Mouse (Mus musculus) liver, adult 2 months (tissue): ENCODE results near the gene Hacd3. TPM values are rescaled to one million over a fixed set of nuclear protein-coding genes. Genes with fewer than 3 reads are reported as not detected.

Experiments
- DNase-seq: peaks from one replicate; pipeline ENCODE4 v3.0.0-alpha.2; 2011; ENCODE audit warnings: low read depth, low spot score; ENCODE audit errors: extremely low read depth
- H3K27ac ChIP-seq: fragments of 200-500 bp; replicated peaks from 2 replicates; pipeline ENCODE4 v1.5.1; 2012; ENCODE audit warnings: low read depth, mild to moderate bottlenecking, control low read depth, inconsistent platforms, low read length; ENCODE audit not compliant: insufficient read depth
- H3K27me3 ChIP-seq: fragments of 200-500 bp; 2 replicates; pipeline ENCODE4 v1.6.1; 2012; ENCODE audit warnings: mild to moderate bottlenecking, moderate library complexity, low read length, inconsistent platforms; ENCODE audit not compliant: control insufficient read depth, insufficient read depth
- H3K36me3 ChIP-seq: fragments of 200-500 bp; 2 replicates; pipeline ENCODE4 v1.6.1; 2012; ENCODE audit warnings: low read length, inconsistent platforms; ENCODE audit not compliant: control insufficient read depth, insufficient read depth
- H3K4me1 ChIP-seq: fragments of 200-500 bp; 2 replicates; pipeline ENCODE4 v1.6.1; 2011; ENCODE audit warnings: low read length; ENCODE audit not compliant: control insufficient read depth, insufficient read depth
- H3K4me3 ChIP-seq: fragments of 200-500 bp; 2 replicates; pipeline ENCODE4 v1.5.1; 2011; ENCODE audit warnings: low read depth, mild to moderate bottlenecking, control low read depth, low read length, moderate library complexity; ENCODE audit not compliant: insufficient read depth
- H3K79me2 ChIP-seq: fragments of 200-500 bp; 2 replicates; pipeline ENCODE4 v1.6.1; 2012; ENCODE audit warnings: inconsistent platforms, mild to moderate bottlenecking, low read length, moderate library complexity; ENCODE audit not compliant: control insufficient read depth, insufficient read depth
- H3K9ac ChIP-seq: fragments of 200-500 bp; 2 replicates; pipeline ENCODE4 v1.6.1; 2012; ENCODE audit warnings: low read depth, mild to moderate bottlenecking, control low read depth, inconsistent platforms, low read length
- CTCF ChIP-seq: fragments of 200-500 bp; IDR thresholded peaks from 2 replicates; pipeline ENCODE4 v1.5.1; 2011; ENCODE audit warnings: low read depth, low read length, control low read depth
- POLR2A ChIP-seq: fragments of 200-500 bp; IDR thresholded peaks from 2 replicates; pipeline ENCODE4 v1.6.1; 2011; ENCODE audit warnings: low read length, control low read depth; ENCODE audit not compliant: insufficient read depth; ENCODE audit errors: extremely low read depth
- whole genome bisulfite sequencing: fragments of 180-500 bp; shearing (Covaris S2); methylation state at CpG from one replicate; pipeline ENCODE4 v1.1.7; 2018; 5-methylcytosine and 5-hydroxymethylcytosine counted together
- polyA plus RNA-seq: library from polyadenylated mRNA; depleted of rRNA; stranded (reverse); fragments of >200 nt; gene quantifications from 2 replicates; pipeline ENCODE4 v1.2.3, GENCODE M21; 2012
- total RNA-seq: library from RNA; depleted of rRNA; stranded (reverse); fragments of >200 nt; gene quantifications from 2 replicates; pipeline ENCODE4 v1.2.3, GENCODE M21; 2014

The Hacd3 gene
- total and polyA plus RNA-seq, 2 experiments = 67.7 to 165 TPM

DNA sequence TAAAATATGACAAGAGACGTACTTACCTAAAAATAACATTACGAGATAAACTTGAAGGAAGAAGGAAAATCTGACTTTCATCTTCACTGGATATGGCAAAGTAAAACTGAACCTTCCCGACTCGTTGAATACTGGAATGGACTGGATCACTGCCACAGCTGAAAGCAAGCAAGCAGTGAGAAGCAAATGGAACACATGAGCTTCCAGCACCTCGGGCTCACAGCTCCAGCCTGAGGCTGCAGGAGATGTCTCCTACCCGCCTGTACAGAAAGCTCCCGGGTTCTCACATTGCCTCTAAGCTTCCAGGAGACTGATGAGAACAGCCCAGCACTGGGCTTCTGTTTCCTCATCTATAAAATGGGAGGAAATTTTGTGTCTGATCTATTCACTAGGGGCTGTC is 31.2 kb downstream of the Hacd3 start:
- DNase-seq = no peak
- 87% methylated on average over 7 of the region's 7 CpGs for WGBS
- TF ChIP-seq POLR2A = no peak
- no peak overlapping the region for H3K9ac ChIP-seq
- no peaks in the 10 kb centered on the region for H3K4me1 ChIP-seq
- H3K36me3 ChIP-seq = peaks cover 82% of the 10 kb centered on the region
- H3K79me2 ChIP-seq = no peaks in the 10 kb centered on the region; the same call in 1 of the 2 replicates
- H3K27me3 ChIP-seq = no peaks in the 10 kb centered on the region
- no peak overlapping the region for H3K4me3 ChIP-seq
- H3K27ac ChIP-seq = no peak overlapping the region

DNA sequence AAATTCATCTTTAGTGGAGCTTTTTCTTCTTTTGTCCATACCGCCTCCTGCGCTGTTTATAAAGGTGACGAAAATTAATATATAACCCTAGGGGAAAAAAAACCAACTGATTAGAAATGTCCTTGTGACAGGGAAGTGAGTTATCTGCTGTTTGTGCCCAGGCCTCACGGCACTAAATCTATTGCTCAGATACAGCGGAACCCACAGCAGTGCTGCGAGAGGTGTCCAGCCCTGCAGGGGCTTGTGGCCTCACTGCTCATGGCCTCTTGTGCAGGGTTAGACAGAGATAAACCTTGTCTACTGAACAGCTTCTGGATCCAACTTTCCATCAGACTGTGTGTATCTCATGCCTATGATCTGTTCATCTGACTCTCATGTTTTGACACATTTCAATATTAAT is 33.0 kb downstream of the Hacd3 start:
- H3K79me2 ChIP-seq = no peaks in the 10 kb centered on the region
- H3K27me3 ChIP-seq = no peaks in the 10 kb centered on the region
- H3K4me1 ChIP-seq = no peaks in the 10 kb centered on the region
- no peak overlapping the region for H3K9ac ChIP-seq
- no peak overlapping the region for H3K27ac ChIP-seq
- TF ChIP-seq CTCF (no peak), POLR2A (no peak)
- no peak overlapping the region for H3K4me3 ChIP-seq
- 89% methylated on average over 6 of the region's 6 CpGs for WGBS
- DNase-seq = no peak
- peaks cover 79% of the 10 kb centered on the region for H3K36me3 ChIP-seq

DNA sequence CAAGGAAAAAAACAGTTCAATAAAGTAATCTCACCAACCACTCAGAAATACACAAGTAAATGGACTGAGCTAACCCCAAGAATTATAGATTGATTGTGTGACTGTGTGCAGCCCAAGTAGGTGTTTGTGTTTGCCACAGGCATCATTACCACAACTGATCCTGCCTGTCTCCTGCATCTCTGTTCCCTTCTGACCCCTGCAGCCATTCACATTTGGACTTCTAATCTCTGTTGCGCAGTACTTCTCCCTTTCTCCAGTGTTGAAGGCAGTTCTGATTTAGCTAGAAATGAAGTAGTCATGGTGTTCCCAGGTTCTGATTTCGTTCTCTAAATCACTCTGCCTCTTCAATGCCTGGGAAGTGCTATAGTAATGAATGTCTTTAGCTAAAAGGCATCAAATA is 33.8 kb downstream of the Hacd3 start:
- H3K4me1 ChIP-seq = no peaks in the 10 kb centered on the region
- DNase-seq = no peak

DNA sequence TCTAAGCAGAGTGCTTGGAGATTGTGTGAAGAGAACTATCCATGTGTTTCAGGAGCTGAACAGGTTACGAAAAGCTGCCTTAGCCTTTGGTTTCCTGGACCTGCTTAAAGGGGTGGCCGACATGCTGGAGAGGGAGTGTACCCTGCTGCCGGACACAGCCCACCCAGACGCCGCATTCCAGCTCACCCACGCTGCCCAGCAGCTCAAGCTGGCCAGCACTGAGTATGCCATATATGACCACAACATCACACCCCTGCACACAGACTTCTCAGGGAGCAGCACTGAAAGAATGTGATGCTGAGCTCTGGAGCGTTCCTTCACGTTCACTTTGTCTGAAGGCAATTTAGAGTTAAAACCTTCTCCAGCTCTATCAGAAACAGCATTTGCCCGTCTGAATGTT is 35.7 kb downstream of the Hacd3 start:
- Histone ChIP-seq H3K79me2 (no peaks in the 10 kb centered on the region), H3K27ac (no peak overlapping the region), H3K36me3 (peaks cover 61% of the 10 kb centered on the region), H3K27me3 (no peaks in the 10 kb centered on the region), H3K9ac (no peak overlapping the region), H3K4me3 (no peak overlapping the region), H3K4me1 (peaks cover 3% of the 10 kb centered on the region)
- WGBS = 89% methylated on average over 9 of the region's 9 CpGs
- no peak for TF ChIP-seq POLR2A
- TF ChIP-seq CTCF = no peak
- no peak for DNase-seq

More for the DNA sequence above, 33.8 kb downstream of the Hacd3 start:
- no peaks in the 10 kb centered on the region for H3K79me2 ChIP-seq
- no peak overlapping the region for H3K27ac ChIP-seq
- H3K4me3 ChIP-seq = no peak overlapping the region
- H3K9ac ChIP-seq = no peak overlapping the region
- TF ChIP-seq CTCF (no peak), POLR2A (no peak)
- WGBS = 85% methylated on average over 2 of the region's 2 CpGs
- H3K36me3 ChIP-seq = peaks cover 72% of the 10 kb centered on the region
- H3K27me3 ChIP-seq = no peaks in the 10 kb centered on the region

DNA sequence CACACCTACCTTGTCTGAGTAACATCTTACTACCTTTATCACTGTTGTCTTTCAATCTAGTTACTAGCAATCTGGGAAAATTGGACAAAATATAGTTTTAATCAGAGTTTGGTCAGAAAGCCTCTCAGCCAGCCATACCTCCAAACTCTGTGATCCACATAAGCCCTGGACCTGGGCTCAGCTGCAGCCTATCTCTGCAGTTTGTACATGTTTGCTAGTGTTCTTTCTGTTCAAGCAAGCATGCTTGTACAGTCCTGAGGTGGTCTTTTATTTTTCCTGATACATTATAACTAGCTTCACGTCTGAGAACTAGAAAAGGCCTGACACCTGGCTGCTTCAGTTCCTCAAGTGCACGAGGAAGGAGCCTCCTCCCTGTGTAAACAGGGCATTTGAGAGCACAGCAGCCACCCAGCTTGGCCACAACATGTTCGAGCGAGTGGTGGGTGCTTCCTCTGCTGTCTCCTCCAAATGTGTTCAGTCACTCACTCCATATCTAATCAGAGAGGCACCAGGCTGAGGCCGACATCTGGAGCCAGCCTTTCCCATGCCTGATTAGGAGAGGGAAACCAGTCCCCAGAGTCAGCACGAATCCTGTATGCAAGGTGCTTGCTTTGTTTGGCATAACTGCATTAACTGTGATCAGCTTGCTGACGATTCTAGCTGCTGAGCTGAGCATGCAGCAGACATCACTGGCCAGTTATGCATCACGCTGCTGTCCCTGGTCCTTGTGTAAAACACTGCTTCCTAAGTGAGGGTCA is 36.3 kb downstream of the Hacd3 start:
- peaks cover 55% of the 10 kb centered on the region for H3K36me3 ChIP-seq
- no peaks in the 10 kb centered on the region for H3K27me3 ChIP-seq
- H3K27ac ChIP-seq = no peak overlapping the region
- peaks cover 6% of the 10 kb centered on the region for H3K4me1 ChIP-seq
- TF ChIP-seq CTCF = no peak
- H3K79me2 ChIP-seq = no peaks in the 10 kb centered on the region
- no peak overlapping the region for H3K9ac ChIP-seq
- 68% methylated on average over 8 of the region's 8 CpGs for WGBS
- no peak for DNase-seq
- no peak overlapping the region for H3K4me3 ChIP-seq

DNA sequence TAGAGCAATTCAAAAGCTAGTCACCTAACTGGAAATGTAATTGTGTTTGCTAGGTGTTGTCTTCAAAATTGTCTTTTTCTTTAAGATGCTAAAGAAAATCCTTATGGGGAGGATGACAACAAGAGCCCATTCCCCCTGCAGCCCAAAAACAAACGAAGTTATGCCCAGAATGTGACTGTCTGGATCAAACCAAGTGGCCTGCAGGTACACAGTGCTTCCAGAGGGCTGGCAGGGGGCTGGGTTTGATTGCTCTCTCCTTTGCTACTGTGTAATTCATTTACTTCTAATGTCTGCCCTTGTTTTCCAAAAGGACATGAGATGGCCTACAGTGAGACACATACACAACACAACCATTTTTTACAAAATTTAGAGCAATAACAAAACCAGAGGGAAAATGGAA is 39.6 kb downstream of the Hacd3 start:
- Histone ChIP-seq H3K4me1 (peaks cover 6% of the 10 kb centered on the region), H3K36me3 (peaks cover 40% of the 10 kb centered on the region), H3K9ac (no peak overlapping the region), H3K27ac (no peak overlapping the region), H3K4me3 (no peak overlapping the region), H3K27me3 (no peaks in the 10 kb centered on the region), H3K79me2 (no peaks in the 10 kb centered on the region)
- 72% methylated on average over 1 of the region's 1 CpGs for WGBS
- no peak for DNase-seq
- TF ChIP-seq CTCF = no peak
- TF ChIP-seq POLR2A = no peak
